Mouse (Mus musculus): ENCODE data around the gene Srf.

Srf gene

GRCm38 (mm10) chr17:46556584-46556945, 590 bp upstream of the Srf start:
- DNase-seq (ENCODE audit: low spot score) = no peak

GRCm38 (mm10) chr17:46554977-46555672, 850 bp downstream of the Srf start:
- DNase-seq (ENCODE audit: low spot score) = no peak

DNA sequence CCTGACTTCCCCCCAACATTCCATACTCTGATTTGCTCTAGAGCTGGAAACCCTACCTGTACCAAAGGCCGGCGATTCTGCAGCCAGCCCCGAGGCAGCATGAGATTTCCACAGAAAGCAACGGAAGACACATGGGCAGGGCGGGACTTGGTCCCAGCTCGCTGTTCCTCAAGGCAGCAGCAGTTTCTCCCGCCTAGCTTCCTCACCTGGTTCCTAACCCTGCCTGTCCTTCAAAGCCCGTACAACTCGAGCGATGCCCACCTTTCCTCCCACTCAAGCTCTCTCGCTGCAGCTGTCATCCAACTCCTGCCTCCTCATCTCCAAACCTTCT, 1.4 kb downstream of the Srf start:
- DNase-seq (ENCODE audit: low spot score) = no peak

DNA sequence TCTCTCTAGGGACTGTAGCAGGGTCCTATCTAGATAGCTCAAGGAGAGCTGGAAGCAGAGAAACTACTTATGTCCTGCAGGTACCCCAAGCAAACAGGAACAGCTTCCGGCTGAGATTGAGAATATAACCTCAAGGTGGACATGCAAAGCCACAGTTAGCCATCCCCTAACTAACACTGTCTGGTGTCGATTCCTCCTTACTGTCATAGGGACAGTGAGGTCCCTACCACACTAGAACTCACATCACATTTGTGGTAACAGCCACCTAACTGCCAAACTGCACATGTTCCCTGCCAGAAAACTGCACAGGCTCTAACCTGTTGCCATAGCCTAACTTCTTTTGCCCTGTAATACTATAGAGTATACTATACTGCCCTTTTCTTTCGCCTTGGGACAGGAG, 2.0 kb downstream of the Srf start:
- DNase-seq (ENCODE audit: low spot score) = no peak

- DNase-seq (ENCODE audit: low spot score) = no peak
Observed at GRCm38 (mm10) chr17:46553469-46553868, 2.5 kb downstream of the Srf start.

DNA sequence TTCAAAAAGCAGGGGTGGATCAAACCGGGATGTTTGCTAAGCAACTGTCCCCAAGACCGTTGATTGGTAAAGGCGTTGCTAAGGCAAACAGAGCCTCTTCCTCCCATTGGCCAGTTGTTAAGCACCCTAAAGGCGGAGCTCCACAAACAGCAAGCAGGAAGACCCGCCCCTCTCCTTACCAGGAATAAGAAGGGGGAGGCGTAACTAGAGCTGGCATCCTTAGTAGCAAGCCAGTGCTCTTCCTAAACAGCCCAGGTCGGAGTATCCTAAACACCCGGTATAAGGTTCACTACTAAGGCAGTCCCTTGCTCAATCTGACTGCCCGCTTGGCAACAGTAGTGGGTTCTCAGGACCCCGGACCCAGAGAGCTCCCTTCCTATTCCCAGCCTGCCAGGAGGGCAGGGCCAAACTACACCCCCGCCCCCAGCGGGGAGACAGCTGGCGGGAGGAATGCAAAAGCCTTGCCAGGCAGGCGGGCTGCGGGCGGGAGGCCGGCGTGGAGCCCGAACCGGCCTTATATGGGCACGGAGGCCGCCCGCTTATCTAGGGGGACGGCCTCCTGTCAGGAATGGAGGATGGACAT, 3.0 kb downstream of the Srf start:
- peak; percentile 76 for DNase-seq (ENCODE audit: low spot score)

DNA sequence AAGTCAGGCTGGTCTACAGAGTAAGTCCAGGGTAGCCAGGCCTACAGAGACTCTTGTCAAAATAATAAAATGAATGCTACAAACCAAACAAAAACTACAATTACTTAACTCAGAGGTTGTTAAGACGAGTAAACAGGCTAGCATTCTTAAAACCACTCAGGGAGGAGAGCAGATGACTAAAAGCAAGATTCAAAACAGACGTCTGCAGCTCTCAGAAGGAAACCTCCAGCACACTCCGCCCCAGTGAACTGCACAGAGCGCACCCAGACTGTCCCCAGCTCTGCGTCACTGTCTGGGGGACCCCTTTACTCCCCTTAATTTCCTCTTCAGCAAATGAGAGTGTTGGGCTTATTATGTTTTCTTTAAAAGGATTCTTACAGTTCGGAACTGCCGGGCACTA, 3.8 kb downstream of the Srf start:
- no peak for DNase-seq (ENCODE audit: low spot score)

- DNase-seq (ENCODE audit: low spot score) = no peak
Observed at GRCm38 (mm10) chr17:46551369-46551768, 4.6 kb downstream of the Srf start.

DNA sequence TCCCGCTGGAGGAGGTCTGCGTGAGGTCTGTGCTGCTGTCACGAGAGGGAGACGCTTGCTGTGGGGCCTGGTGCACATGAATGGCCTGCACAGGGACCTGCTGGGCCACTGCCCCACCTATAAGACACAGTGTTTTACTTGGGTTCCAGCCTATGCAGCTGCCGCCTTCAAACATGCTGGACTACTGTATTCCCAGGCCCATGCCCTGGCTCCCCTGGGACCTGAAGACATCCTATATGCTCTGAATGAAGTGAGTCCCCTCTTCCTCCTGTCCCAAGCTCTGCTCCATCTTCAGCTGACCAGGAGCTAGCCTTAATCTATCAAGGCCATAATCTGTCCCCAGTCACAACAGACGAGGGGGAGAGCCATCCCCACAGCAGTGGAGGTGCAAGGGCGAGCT, 5.1 kb downstream of the Srf start:
- no peak for DNase-seq (ENCODE audit: low spot score)

GRCm38 (mm10) chr17:46549642-46550041, 6.3 kb downstream of the Srf start:
- DNase-seq (ENCODE audit: low spot score) = no peak

- DNase-seq (ENCODE audit: low spot score) = no peak
Observed at GRCm38 (mm10) chr17:46549193-46549592, 6.8 kb downstream of the Srf start.

DNA sequence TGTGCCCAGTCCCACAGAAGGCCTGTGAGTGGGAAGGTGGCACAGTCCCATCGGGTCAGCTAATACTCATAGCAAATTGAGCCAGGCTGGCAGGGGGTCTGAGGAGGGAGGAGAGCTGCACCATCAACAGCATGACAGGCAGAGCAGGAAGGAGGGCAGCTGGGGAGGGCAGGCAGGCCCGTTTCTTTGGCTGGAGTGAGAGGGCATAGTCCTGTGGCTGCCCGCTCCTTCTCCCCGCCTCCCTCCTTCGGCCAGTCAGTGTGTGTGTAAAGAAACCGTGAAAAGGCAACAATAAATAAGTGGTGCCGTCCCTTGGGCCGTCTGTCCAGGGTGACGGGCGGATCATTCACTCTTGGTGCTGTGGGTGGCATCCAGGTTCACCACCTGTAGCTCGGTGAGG, 7.2 kb downstream of the Srf start:
- no peak for DNase-seq (ENCODE audit: low spot score)

GRCm38 (mm10) chr17:46547923-46548322, 8.1 kb downstream of the Srf start:
- DNase-seq (ENCODE audit: low spot score) = no peak

DNA sequence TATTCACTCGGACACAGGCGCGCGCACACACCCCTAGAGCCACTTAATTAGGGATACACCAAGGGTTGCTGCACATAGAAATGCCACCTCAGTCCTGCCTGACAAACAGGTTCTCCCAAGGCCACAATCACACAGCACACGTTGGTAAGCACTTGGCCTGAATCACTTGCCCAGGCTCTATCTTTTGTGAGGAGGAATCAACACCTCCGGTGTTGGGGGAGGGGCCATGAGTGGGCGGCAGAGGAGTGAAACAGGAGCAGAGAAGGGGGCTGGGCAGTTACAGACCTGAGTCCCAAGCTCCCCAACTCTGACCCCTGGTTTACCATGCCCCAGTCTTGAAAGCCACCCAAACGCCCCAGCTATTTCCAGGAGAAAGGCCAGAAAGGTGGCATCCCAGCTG, 9.0 kb downstream of the Srf start:
- no peak for DNase-seq (ENCODE audit: low spot score)

DNA sequence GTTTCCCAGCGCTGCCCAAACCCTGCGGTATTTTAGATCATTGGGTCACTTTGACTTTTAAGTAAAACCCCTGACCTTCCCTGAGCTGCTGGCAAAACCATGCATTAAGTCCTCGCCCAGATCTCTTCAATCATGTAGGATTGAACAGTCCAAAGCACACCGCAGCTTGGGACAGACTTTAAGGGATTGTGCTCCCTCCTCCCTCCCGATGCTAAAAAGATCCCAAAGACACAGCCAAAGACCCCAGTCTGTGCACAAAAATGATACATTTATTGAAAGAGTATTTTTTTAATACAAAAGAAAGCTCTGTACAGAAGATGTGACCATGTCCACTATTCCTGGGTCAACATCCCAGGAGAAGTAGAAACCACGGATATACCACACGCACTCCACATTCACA, 9.4 kb downstream of the Srf start:
- no peak for DNase-seq (ENCODE audit: low spot score)

GRCm38 (mm10) chr17:46545813-46546564, 10.0 kb downstream of the Srf start, which contains the start of gene Cul9:
TSS of gene Cul9 (minus strand) at chr17:46546388.
- no peak for DNase-seq (ENCODE audit: low spot score)

DNA sequence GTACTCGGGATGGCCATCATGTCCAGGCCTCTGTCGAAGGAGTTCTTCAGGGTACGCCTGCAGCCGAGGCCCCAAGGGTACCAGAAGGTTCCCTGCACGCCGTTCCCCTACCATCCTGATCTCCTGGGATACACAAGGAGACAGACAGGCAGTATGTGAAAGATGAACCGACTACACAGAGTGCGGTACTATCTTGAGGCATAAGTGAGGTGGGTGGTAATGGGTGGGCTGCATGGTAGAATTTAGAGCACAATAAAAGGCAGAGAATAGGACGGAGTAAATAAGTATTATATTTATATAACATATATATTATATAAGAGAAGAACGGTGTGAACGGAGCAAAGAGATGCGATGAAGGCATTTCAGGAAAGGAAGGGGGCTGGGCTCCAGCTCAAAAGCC, 12.3 kb downstream of the Srf start:
- no peak for DNase-seq (ENCODE audit: low spot score)

DNA sequence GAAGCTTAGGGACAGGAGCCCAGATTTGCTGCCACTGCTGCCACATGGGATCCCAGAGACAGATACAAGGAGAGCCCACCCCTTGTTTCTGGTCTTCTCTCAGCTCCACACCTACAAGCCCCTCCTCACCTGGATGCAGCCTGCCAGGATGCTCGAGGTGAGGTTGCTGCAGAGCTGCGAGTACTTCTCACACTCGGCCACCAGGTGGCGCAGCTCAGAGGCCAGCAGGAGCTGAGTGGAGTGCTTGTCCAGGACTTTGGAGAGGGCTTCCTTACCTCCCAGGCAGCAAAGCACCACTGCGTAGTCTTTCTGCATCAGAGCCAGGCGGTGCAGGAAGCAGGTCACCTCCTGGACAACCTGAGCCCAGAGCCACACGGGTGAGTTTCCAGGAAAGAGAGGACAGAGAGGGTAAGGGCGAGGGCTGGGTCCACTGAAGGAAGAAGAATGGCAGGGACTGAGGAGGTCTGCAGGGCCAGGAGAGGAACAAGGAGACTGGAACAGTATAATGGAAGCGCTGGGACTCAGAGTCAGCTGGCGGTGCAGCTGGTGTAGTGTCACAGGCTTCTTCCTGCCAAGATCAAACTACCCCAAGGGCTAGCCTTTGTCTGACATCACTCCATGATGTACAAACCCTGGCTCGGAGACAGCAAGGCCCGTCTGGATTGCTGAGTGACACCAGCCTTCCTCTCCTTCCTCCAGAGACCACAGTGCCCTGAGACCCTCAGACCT, 30.2 kb downstream of the Srf start:
- DNase-seq (ENCODE audit: low spot score) = no peak

DNA sequence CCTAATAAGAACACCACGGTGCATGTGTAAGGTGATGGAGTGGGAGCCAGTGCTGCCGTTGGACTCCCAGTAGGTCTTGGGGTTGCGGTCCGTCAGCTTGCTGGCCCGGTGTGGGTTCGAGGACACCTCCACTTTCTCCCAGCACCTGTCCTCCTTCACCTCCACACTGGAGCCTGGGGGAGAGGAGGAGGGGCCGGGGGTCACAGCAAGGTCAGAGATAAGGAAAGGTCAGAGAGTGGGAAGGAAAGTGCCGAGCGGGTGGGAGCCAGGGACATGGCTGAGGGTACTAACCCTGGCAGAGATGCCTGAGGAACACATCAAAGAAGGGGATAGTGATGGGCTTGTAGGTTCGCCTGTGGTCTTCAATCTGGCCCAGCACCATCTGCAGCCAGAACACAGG, 30.9 kb downstream of the Srf start:
- DNase-seq (ENCODE audit: low spot score) = peak; percentile 7

- DNase-seq (ENCODE audit: low spot score) = no peak
Observed at GRCm38 (mm10) chr17:46521963-46522668, 33.9 kb downstream of the Srf start.

DNA sequence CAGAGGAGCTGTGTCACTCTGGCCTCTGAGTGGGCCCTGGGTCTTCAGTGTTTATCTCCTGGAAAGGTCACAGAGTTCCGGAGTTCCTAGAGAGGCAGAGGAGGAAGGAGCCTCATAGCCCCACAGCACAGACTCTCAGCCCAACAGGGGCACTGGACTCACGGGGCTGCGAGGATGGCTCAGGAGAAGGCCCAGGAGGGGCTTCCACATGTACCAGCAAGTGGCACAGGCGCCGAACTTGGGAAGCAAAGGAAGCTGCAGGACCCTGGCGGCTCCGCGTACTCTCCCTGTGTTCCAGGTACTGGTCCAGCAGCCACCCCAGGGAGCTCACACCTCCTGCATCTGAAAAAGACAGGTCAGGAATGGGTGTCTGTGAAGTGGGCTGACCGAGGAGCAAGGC, 34.8 kb downstream of the Srf start:
- peak; percentile 9 for DNase-seq (ENCODE audit: low spot score)

DNA sequence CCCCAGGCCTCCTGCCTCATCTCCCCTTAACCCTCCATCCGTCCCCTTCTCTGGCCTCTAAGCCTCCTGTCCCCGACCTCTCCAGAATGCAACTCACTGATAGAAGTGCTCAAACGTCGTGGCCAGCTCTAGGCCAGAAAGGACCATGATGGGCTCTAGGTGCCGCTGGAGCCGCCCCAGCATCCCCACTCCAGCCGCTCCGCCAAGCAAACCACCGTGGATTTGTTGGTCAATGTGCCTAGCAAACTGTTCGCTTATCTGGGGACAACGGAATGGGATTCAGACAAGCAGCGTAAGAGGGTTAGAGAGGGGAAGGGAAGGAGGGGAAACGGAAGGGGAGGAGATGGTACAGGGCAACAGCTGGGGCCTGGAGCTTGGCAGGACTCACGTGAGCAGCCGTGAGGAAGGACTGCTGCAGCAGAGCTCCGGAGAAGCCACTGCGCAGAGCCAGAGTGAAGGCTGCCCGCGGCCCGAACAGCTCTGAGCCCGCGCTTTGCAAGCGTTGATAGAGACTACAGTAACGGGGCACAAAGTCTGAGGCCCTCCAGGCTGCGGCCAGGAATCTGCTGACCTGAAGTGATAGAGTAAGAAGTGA, 35.5 kb downstream of the Srf start:
- no peak for DNase-seq (ENCODE audit: low spot score)
